Mouse (Mus musculus): ENCODE results near the gene Ffar3. TPM values are rescaled to one million over a fixed set of nuclear protein-coding genes. Genes with fewer than 3 reads are reported as not detected.

Gene Ffar3
- polyA plus RNA-seq, 2 experiments: not detected

- H3K36me3 ChIP-seq (replicated peaks; ENCODE audit: control insufficient read depth, insufficient read depth, low read depth): no peaks in the 10 kb centered on the region
- ATAC-seq (ENCODE audit: insufficient read depth): no peak
- H3K27ac ChIP-seq: no peak overlapping the region
- no peak for TF ChIP-seq CTCF (IDR thresholded peaks at IDR 0.05; ENCODE audit: low read depth)
- TF ChIP-seq EP300 (IDR thresholded peaks at IDR 0.05; ENCODE audit: low read depth): no peak
- H3K4me3 ChIP-seq (ENCODE audit: insufficient read depth in 1 of 2, low read depth in 2 of 2, low read length in 2 of 2): no peak overlapping the region
- no peaks in the 10 kb centered on the region for H3K9me3 ChIP-seq (ENCODE audit: control insufficient read depth, low read length)
- H3K4me2 ChIP-seq (ENCODE audit: low read depth): no peak overlapping the region
- H3K9ac ChIP-seq (replicated peaks): no peak overlapping the region
- no peaks in the 10 kb centered on the region for H3K27me3 ChIP-seq (ENCODE audit: control insufficient read depth, insufficient read depth, low read length)
- no peak for DNase-seq (ENCODE audit: low read depth in 3 of 3, low spot score in 3 of 3)
- WGBS (ENCODE audit: insufficient replicate concordance): 45% methylated on average over 2 of the region's 2 CpGs
- 0 out of 4 replicates have a peak, but pooled peaks cover 0 to under 1% of the 10 kb centered on the region in 2 experiments for H3K4me1 ChIP-seq (replicated peaks; ENCODE audit: control insufficient read depth in 2 of 2, insufficient read depth in 2 of 2, low read length in 1 of 2)
Observed at GRCm38 (mm10) chr7:30890681-30891080, 34.7 kb upstream of the Ffar3 start.

- no peak for ATAC-seq (ENCODE audit: insufficient read depth)
- TF ChIP-seq CTCF (IDR thresholded peaks at IDR 0.05; ENCODE audit: low read depth) (no peak), EP300 (IDR thresholded peaks at IDR 0.05; ENCODE audit: low read depth) (no peak)
- DNase-seq (ENCODE audit: low read depth in 3 of 3, low spot score in 3 of 3): no peak
- 60% methylated on average over 7 of the region's 7 CpGs for WGBS (ENCODE audit: insufficient replicate concordance)
- Histone ChIP-seq H3K4me3 (ENCODE audit: insufficient read depth in 1 of 2, low read depth in 2 of 2, low read length in 2 of 2) (no peak overlapping the region), H3K4me2 (ENCODE audit: low read depth) (no peak overlapping the region), H3K9me3 (ENCODE audit: control insufficient read depth, low read length) (no peaks in the 10 kb centered on the region), H3K4me1 (replicated peaks; ENCODE audit: control insufficient read depth in 2 of 2, insufficient read depth in 2 of 2, low read length in 1 of 2) (no peaks in the 10 kb centered on the region), H3K36me3 (replicated peaks; ENCODE audit: control insufficient read depth, insufficient read depth, low read depth) (no peaks in the 10 kb centered on the region), H3K9ac (replicated peaks) (no peak overlapping the region), H3K27me3 (ENCODE audit: control insufficient read depth, insufficient read depth, low read length) (no peaks in the 10 kb centered on the region), H3K27ac (no peak overlapping the region)
Observed at GRCm38 (mm10) chr7:30888786-30889185, 32.8 kb upstream of the Ffar3 start.

GRCm38 (mm10) chr7:30887568-30888188 is 31.7 kb upstream of the Ffar3 start:
- H3K36me3 ChIP-seq (replicated peaks; ENCODE audit: control insufficient read depth, insufficient read depth, low read depth): no peaks in the 10 kb centered on the region
- no peak overlapping the region for H3K9ac ChIP-seq (replicated peaks)
- 56% methylated on average over 14 of the region's 14 CpGs for whole genome bisulfite sequencing (ENCODE audit: insufficient replicate concordance)
- H3K9me3 ChIP-seq (ENCODE audit: control insufficient read depth, low read length): no peaks in the 10 kb centered on the region
- no peaks in the 10 kb centered on the region for H3K27me3 ChIP-seq (ENCODE audit: control insufficient read depth, insufficient read depth, low read length)
- no peak for ATAC-seq (ENCODE audit: insufficient read depth)
- no peak for DNase-seq (ENCODE audit: low read depth in 3 of 3, low spot score in 3 of 3)
- no peak overlapping the region for H3K27ac ChIP-seq
- TF ChIP-seq CTCF (IDR thresholded peaks at IDR 0.05; ENCODE audit: low read depth): no peak
- no peak for TF ChIP-seq EP300 (IDR thresholded peaks at IDR 0.05; ENCODE audit: low read depth)
- H3K4me2 ChIP-seq (ENCODE audit: low read depth): no peak overlapping the region
- no peaks in the 10 kb centered on the region for H3K4me1 ChIP-seq (replicated peaks; ENCODE audit: control insufficient read depth in 2 of 2, insufficient read depth in 2 of 2, low read length in 1 of 2)
- H3K4me3 ChIP-seq (ENCODE audit: insufficient read depth in 1 of 2, low read depth in 2 of 2, low read length in 2 of 2): no peak overlapping the region

- H3K27me3 ChIP-seq (ENCODE audit: control insufficient read depth, insufficient read depth, low read length): no peaks in the 10 kb centered on the region
- WGBS (ENCODE audit: insufficient replicate concordance): 56% methylated on average over 4 of the region's 4 CpGs
- no peak overlapping the region for H3K4me3 ChIP-seq (ENCODE audit: insufficient read depth in 1 of 2, low read depth in 2 of 2, low read length in 2 of 2)
- no peak overlapping the region for H3K4me2 ChIP-seq (ENCODE audit: low read depth)
- H3K27ac ChIP-seq: no peak overlapping the region
- H3K9me3 ChIP-seq (ENCODE audit: control insufficient read depth, low read length): no peaks in the 10 kb centered on the region
- no peak overlapping the region for H3K9ac ChIP-seq (replicated peaks)
- H3K36me3 ChIP-seq (replicated peaks; ENCODE audit: control insufficient read depth, insufficient read depth, low read depth): no peaks in the 10 kb centered on the region
- TF ChIP-seq CTCF (IDR thresholded peaks at IDR 0.05; ENCODE audit: low read depth) (no peak), EP300 (IDR thresholded peaks at IDR 0.05; ENCODE audit: low read depth) (no peak)
- DNase-seq (ENCODE audit: low read depth in 3 of 3, low spot score in 3 of 3) (no peak), ATAC-seq (ENCODE audit: insufficient read depth) (no peak)
- no peaks in the 10 kb centered on the region for H3K4me1 ChIP-seq (replicated peaks; ENCODE audit: control insufficient read depth in 2 of 2, insufficient read depth in 2 of 2, low read length in 1 of 2)
Observed at GRCm38 (mm10) chr7:30886852-30887251, 30.9 kb upstream of the Ffar3 start.

- Histone ChIP-seq H3K4me1 (replicated peaks; ENCODE audit: control insufficient read depth in 2 of 2, insufficient read depth in 2 of 2, low read length in 1 of 2) (no peaks in the 10 kb centered on the region), H3K4me2 (ENCODE audit: low read depth) (no peak overlapping the region), H3K36me3 (replicated peaks; ENCODE audit: control insufficient read depth, insufficient read depth, low read depth) (no peaks in the 10 kb centered on the region), H3K27me3 (ENCODE audit: control insufficient read depth, insufficient read depth, low read length) (no peaks in the 10 kb centered on the region), H3K4me3 (ENCODE audit: insufficient read depth in 1 of 2, low read depth in 2 of 2, low read length in 2 of 2) (no peak overlapping the region), H3K27ac (no peak overlapping the region), H3K9me3 (ENCODE audit: control insufficient read depth, low read length) (no peaks in the 10 kb centered on the region), H3K9ac (replicated peaks) (no peak overlapping the region)
- TF ChIP-seq CTCF (IDR thresholded peaks at IDR 0.05; ENCODE audit: low read depth) (no peak), EP300 (IDR thresholded peaks at IDR 0.05; ENCODE audit: low read depth) (no peak)
- DNase-seq (ENCODE audit: low read depth in 3 of 3, low spot score in 3 of 3) (no peak), ATAC-seq (ENCODE audit: insufficient read depth) (no peak)
Observed at GRCm38 (mm10) chr7:30884047-30884446, 28.1 kb upstream of the Ffar3 start.

All from liver, embryonic 14.5 days (tissue).